Mouse (Mus musculus): ENCODE data around the gene Zfp941. TPM values are rescaled to one million over a fixed set of nuclear protein-coding genes. Genes with fewer than 3 reads are reported as not detected.

Gene Zfp941
- polyA plus RNA-seq, 1 experiment = 0.13 TPM

- Histone ChIP-seq H3K79me2 (ENCODE audit: control insufficient read depth, insufficient read depth) (peaks cover 44% of the 10 kb centered on the region), H3K27me3 (ENCODE audit: control insufficient read depth, insufficient read depth, insufficient read length) (no peaks in the 10 kb centered on the region), H3K4me2 (ENCODE audit: low read depth) (peak overlapping the region; percentile 75), H3ac (ENCODE audit: control insufficient read depth, insufficient read length) (peak overlapping the region; percentile 39), H3K36me3 (ENCODE audit: control insufficient read depth, insufficient read depth) (peaks cover 6% of the 10 kb centered on the region), H3K4me3 (peak overlapping the region; percentile 97)
- no peak for TF ChIP-seq POLR2AphosphoS2 (IDR thresholded peaks at IDR 0.05; ENCODE audit: insufficient read length, low read depth)
- TF ChIP-seq POLR2A (IDR thresholded peaks at IDR 0.05; ENCODE audit: insufficient read length, low read depth) = no peak
- no peak for TF ChIP-seq REST (IDR thresholded peaks at IDR 0.05; ENCODE audit: insufficient read depth, insufficient read length)
- no peak for TF ChIP-seq TCF3 (IDR thresholded peaks at IDR 0.05; ENCODE audit: insufficient read length, low read depth)
- TF ChIP-seq MYOD1 (IDR thresholded peaks at IDR 0.05; ENCODE audit: control insufficient read depth in 1 of 3, insufficient read length in 2 of 3, low read depth in 2 of 3) = no peak
- TF ChIP-seq SRF (IDR thresholded peaks at IDR 0.05; ENCODE audit: control insufficient read depth, insufficient read length, low read depth) = no peak
- no peak for TF ChIP-seq TCF12 (IDR thresholded peaks at IDR 0.05; ENCODE audit: insufficient read depth, poor library complexity, severe bottlenecking)
- no peak for TF ChIP-seq MYOG (IDR thresholded peaks at IDR 0.05; ENCODE audit: control insufficient read depth in 1 of 3, insufficient read depth in 1 of 3, insufficient read length in 2 of 3, low read depth in 2 of 3)
- no peak for TF ChIP-seq USF1 (IDR thresholded peaks at IDR 0.05; ENCODE audit: low read depth)
- no peak for TF ChIP-seq CEBPB (IDR thresholded peaks at IDR 0.05; ENCODE audit: insufficient read depth, poor library complexity, severe bottlenecking)
- no peak for TF ChIP-seq E2F4 (IDR thresholded peaks at IDR 0.05; ENCODE audit: insufficient read depth)
These were observed 33.2 kb upstream of the Zfp941 start for GRCm38 (mm10) chr7:140855181-140855580.

DNA sequence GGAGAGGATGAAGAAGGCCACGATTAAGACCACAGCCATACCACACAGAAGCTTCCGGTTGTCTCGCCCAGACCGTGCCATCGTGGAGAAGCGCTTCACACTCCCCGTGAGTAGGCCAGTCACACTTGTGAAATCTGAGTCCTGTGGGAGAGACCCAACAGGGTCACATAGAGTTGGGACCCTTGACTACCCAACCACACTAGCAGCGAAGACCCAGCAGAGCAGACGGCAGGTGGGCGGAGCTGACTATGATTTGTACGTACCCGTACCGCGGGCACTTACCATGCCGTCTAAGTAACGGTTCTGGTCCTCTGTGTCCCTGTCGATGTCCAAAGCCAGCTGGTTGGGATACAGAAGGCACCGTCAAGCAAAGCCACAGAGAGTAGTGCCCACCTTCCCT, 32.5 kb upstream of the Zfp941 start:
- Histone ChIP-seq H3K79me2 (ENCODE audit: control insufficient read depth, insufficient read depth) (peaks cover 42% of the 10 kb centered on the region), H3K4me2 (ENCODE audit: low read depth) (no peak overlapping the region), H3K36me3 (ENCODE audit: control insufficient read depth, insufficient read depth) (peaks cover 6% of the 10 kb centered on the region), H3K4me3 (peak overlapping the region; percentile 97), H3K27me3 (ENCODE audit: control insufficient read depth, insufficient read depth, insufficient read length) (no peaks in the 10 kb centered on the region), H3ac (ENCODE audit: control insufficient read depth, insufficient read length) (no peak overlapping the region)
- TF ChIP-seq USF1 (IDR thresholded peaks at IDR 0.05; ENCODE audit: low read depth) (no peak), CEBPB (IDR thresholded peaks at IDR 0.05; ENCODE audit: insufficient read depth, poor library complexity, severe bottlenecking) (no peak), TCF12 (IDR thresholded peaks at IDR 0.05; ENCODE audit: insufficient read depth, poor library complexity, severe bottlenecking) (no peak), MYOD1 (IDR thresholded peaks at IDR 0.05; ENCODE audit: control insufficient read depth in 1 of 3, insufficient read length in 2 of 3, low read depth in 2 of 3) (no peak), SRF (IDR thresholded peaks at IDR 0.05; ENCODE audit: control insufficient read depth, insufficient read length, low read depth) (no peak), POLR2AphosphoS2 (IDR thresholded peaks at IDR 0.05; ENCODE audit: insufficient read length, low read depth) (no peak), REST (IDR thresholded peaks at IDR 0.05; ENCODE audit: insufficient read depth, insufficient read length) (no peak), TCF3 (IDR thresholded peaks at IDR 0.05; ENCODE audit: insufficient read length, low read depth) (no peak), MYOG (IDR thresholded peaks at IDR 0.05; ENCODE audit: control insufficient read depth in 1 of 3, insufficient read depth in 1 of 3, insufficient read length in 2 of 3, low read depth in 2 of 3) (no peak), E2F4 (IDR thresholded peaks at IDR 0.05; ENCODE audit: insufficient read depth) (no peak), MAX (IDR thresholded peaks at IDR 0.05; ENCODE audit: low read depth) (no peak), POLR2A (IDR thresholded peaks at IDR 0.05; ENCODE audit: insufficient read length, low read depth) (no peak)

DNA sequence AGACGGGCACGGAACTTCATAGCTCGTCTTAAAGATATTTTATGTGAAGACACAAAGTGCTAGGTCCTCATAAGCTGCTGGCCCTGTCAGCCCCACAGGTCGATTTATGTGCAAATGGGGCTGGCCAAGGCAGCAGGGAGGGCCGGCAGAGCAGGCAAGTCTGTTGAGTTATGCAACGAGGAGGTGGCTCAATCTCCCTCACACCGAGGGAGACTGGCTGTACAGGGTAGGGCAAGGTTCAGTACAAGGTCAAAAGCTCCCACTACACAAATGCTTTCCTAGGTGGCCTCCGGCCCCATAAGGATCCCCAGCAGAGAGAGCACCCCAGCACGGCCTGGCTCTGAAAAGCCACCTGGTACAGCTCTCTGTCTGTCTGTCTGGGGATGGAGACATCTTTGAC, 31.4 kb upstream of the Zfp941 start:
- Histone ChIP-seq H3ac (ENCODE audit: control insufficient read depth, insufficient read length) (no peak overlapping the region), H3K36me3 (ENCODE audit: control insufficient read depth, insufficient read depth) (peaks cover 6% of the 10 kb centered on the region), H3K4me2 (ENCODE audit: low read depth) (no peak overlapping the region), H3K4me3 (no peak overlapping the region), H3K27me3 (ENCODE audit: control insufficient read depth, insufficient read depth, insufficient read length) (no peaks in the 10 kb centered on the region), H3K79me2 (ENCODE audit: control insufficient read depth, insufficient read depth) (peaks cover 31% of the 10 kb centered on the region)
- TF ChIP-seq POLR2A (IDR thresholded peaks at IDR 0.05; ENCODE audit: insufficient read length, low read depth) = no peak
- no peak for TF ChIP-seq E2F4 (IDR thresholded peaks at IDR 0.05; ENCODE audit: insufficient read depth)
- no peak for TF ChIP-seq MYOD1 (IDR thresholded peaks at IDR 0.05; ENCODE audit: control insufficient read depth in 1 of 3, insufficient read length in 2 of 3, low read depth in 2 of 3)
- TF ChIP-seq CEBPB (IDR thresholded peaks at IDR 0.05; ENCODE audit: insufficient read depth, poor library complexity, severe bottlenecking) = no peak
- no peak for TF ChIP-seq MAX (IDR thresholded peaks at IDR 0.05; ENCODE audit: low read depth)
- TF ChIP-seq USF1 (IDR thresholded peaks at IDR 0.05; ENCODE audit: low read depth) = no peak
- TF ChIP-seq MYOG (IDR thresholded peaks at IDR 0.05; ENCODE audit: control insufficient read depth in 1 of 3, insufficient read depth in 1 of 3, insufficient read length in 2 of 3, low read depth in 2 of 3) = no peak
- TF ChIP-seq POLR2AphosphoS2 (IDR thresholded peaks at IDR 0.05; ENCODE audit: insufficient read length, low read depth) = no peak
- TF ChIP-seq TCF3 (IDR thresholded peaks at IDR 0.05; ENCODE audit: insufficient read length, low read depth) = no peak
- no peak for TF ChIP-seq SRF (IDR thresholded peaks at IDR 0.05; ENCODE audit: control insufficient read depth, insufficient read length, low read depth)
- TF ChIP-seq REST (IDR thresholded peaks at IDR 0.05; ENCODE audit: insufficient read depth, insufficient read length) = no peak
- TF ChIP-seq TCF12 (IDR thresholded peaks at IDR 0.05; ENCODE audit: insufficient read depth, poor library complexity, severe bottlenecking) = no peak

DNA sequence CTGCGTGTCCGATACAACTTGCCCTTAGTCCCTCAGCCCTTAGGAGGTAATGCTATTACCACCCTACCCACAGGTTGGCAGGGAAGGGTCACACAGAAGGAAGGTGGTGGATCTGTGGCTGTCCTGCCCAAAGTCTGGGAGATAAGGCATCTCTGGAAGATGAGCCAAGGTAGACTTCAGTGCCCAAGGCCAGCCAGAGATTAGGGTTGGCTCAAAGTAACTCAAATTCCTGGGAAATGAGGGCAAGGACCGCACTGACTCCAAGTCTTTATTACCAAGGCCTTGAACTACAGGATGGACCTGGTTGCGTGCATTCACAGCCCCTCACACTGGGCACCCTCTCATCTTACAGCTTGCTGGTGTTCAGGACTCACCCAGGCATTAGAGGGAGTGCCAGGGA, 29.9 kb upstream of the Zfp941 start:
- no peak overlapping the region for H3K4me3 ChIP-seq
- H3K27me3 ChIP-seq (ENCODE audit: control insufficient read depth, insufficient read depth, insufficient read length) = no peaks in the 10 kb centered on the region
- no peak overlapping the region for H3ac ChIP-seq (ENCODE audit: control insufficient read depth, insufficient read length)
- TF ChIP-seq REST (IDR thresholded peaks at IDR 0.05; ENCODE audit: insufficient read depth, insufficient read length) = no peak
- peaks cover 21% of the 10 kb centered on the region for H3K79me2 ChIP-seq (ENCODE audit: control insufficient read depth, insufficient read depth)
- no peak overlapping the region for H3K4me2 ChIP-seq (ENCODE audit: low read depth)
- H3K36me3 ChIP-seq (ENCODE audit: control insufficient read depth, insufficient read depth) = peaks cover 6% of the 10 kb centered on the region

DNA sequence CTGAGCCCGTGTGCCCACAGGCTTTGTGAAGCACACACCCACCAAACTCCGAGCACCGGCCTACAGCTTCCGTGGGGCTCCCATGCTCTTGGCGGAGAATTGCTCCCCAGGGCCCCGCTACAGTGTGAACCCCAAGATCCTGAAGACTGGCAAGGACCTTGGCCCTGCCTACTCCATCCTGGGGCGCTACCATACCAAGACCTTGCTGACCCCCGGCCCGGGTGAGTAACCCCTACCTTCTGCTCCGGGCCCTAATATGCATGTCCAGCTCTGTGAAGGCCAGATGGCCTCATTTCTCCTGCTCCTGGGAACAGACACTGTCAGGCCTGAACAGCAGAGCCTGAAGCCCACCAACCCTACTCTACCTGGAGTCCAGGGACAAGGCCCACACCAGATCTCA, 26.6 kb upstream of the Zfp941 start:
- Histone ChIP-seq H3K36me3 (ENCODE audit: control insufficient read depth, insufficient read depth) (peaks cover 6% of the 10 kb centered on the region), H3K4me3 (no peak overlapping the region), H3K79me2 (ENCODE audit: control insufficient read depth, insufficient read depth) (peaks cover 5% of the 10 kb centered on the region), H3K4me2 (ENCODE audit: low read depth) (no peak overlapping the region), H3ac (ENCODE audit: control insufficient read depth, insufficient read length) (no peak overlapping the region), H3K27me3 (ENCODE audit: control insufficient read depth, insufficient read depth, insufficient read length) (peaks cover 10% of the 10 kb centered on the region)
- TF ChIP-seq TCF3 (IDR thresholded peaks at IDR 0.05; ENCODE audit: insufficient read length, low read depth) = no peak
- no peak for TF ChIP-seq MYOG (IDR thresholded peaks at IDR 0.05; ENCODE audit: control insufficient read depth in 1 of 3, insufficient read depth in 1 of 3, insufficient read length in 2 of 3, low read depth in 2 of 3)
- no peak for TF ChIP-seq POLR2A (IDR thresholded peaks at IDR 0.05; ENCODE audit: insufficient read length, low read depth)
- TF ChIP-seq USF1 (IDR thresholded peaks at IDR 0.05; ENCODE audit: low read depth) = no peak
- no peak for TF ChIP-seq REST (IDR thresholded peaks at IDR 0.05; ENCODE audit: insufficient read depth, insufficient read length)
- no peak for TF ChIP-seq SRF (IDR thresholded peaks at IDR 0.05; ENCODE audit: control insufficient read depth, insufficient read length, low read depth)
- no peak for TF ChIP-seq E2F4 (IDR thresholded peaks at IDR 0.05; ENCODE audit: insufficient read depth)
- no peak for TF ChIP-seq MAX (IDR thresholded peaks at IDR 0.05; ENCODE audit: low read depth)
- no peak for TF ChIP-seq CEBPB (IDR thresholded peaks at IDR 0.05; ENCODE audit: insufficient read depth, poor library complexity, severe bottlenecking)
